Mouse (Mus musculus): ENCODE data around the gene Gm49486.

- TF ChIP-seq POLR2A (IDR thresholded peaks at IDR 0.05; ENCODE audit: low read depth, low read length) (no peak), CTCF (IDR thresholded peaks at IDR 0.05; ENCODE audit: extremely low read depth, insufficient read length, insufficient replicate concordance, low read depth, low read length) (no peak)
Measured at GRCm38 (mm10) chr15:79277728-79278127, 48.5 kb downstream of the Gm49486 start.

Data from small intestine, adult 2 months (tissue).